Mouse (Mus musculus) embryonic facial prominence, embryonic 14.5 days (tissue): ENCODE results near the gene Olfr905. TPM values are rescaled to one million over a fixed set of nuclear protein-coding genes. Genes with fewer than 3 reads are reported as not detected.

Experiments
- ATAC-seq: fragments of 200-750 bp; cut with Nextera tagmentation; 2 replicates; pipeline ENCODE4 v1.8.0; 2017; ENCODE audit warnings: low read depth, moderate number of reproducible peaks, moderate TSS enrichment
- DNase-seq: peaks from one replicate; pipeline ENCODE4 v3.0.0-alpha.2; 2015; ENCODE audit warnings: low spot score
- H3K27ac ChIP-seq: fragments of 300-500 bp; sonication (generic); replicated peaks from 2 replicates; pipeline ENCODE4 v1.5.1; 2014; ENCODE audit warnings: low read depth, mild to moderate bottlenecking, low read length, moderate library complexity
- H3K27me3 ChIP-seq: fragments of 300-500 bp; sonication (generic); replicated peaks from 2 replicates; pipeline ENCODE4 v1.6.1; 2014; ENCODE audit warnings: low read length; ENCODE audit not compliant: control insufficient read depth, insufficient read depth
- H3K36me3 ChIP-seq: fragments of 300-500 bp; sonication (generic); 2 replicates; pipeline ENCODE4 v1.6.1; 2014; ENCODE audit warnings: low read length, mixed read lengths; ENCODE audit not compliant: control insufficient read depth, insufficient read depth
- H3K4me1 ChIP-seq: fragments of 300-500 bp; sonication (generic); 2 replicates; pipeline ENCODE4 v1.6.1; 2014; ENCODE audit warnings: antibody characterized with exemption, low read length; ENCODE audit not compliant: control insufficient read depth, insufficient read depth
- H3K4me2 ChIP-seq: fragments of 300-500 bp; sonication (generic); 2 replicates; pipeline ENCODE4 v1.6.1; 2014; ENCODE audit warnings: low read depth, mild to moderate bottlenecking, low read length, moderate library complexity, mixed read lengths
- H3K4me3 ChIP-seq: fragments of 300-500 bp; sonication (generic); 2 replicates; pipeline ENCODE4 v1.5.1; 2014; ENCODE audit warnings: low read depth, mild to moderate bottlenecking, low read length
- H3K9ac ChIP-seq: fragments of 300-500 bp; sonication (generic); 2 replicates; pipeline ENCODE4 v1.6.1; 2014; ENCODE audit warnings: low read depth, mild to moderate bottlenecking, low read length, moderate library complexity, mixed read lengths
- H3K9me3 ChIP-seq: fragments of 300-500 bp; sonication (generic); 2 replicates; pipeline ENCODE4 v1.6.1; 2016; ENCODE audit warnings: low read length; ENCODE audit not compliant: control insufficient read depth
- WGBS: fragments of 180-500 bp; shearing (Covaris S2); extraction: QIAGEN DNeasy Blood & Tissue Kit; methylation state at CpG from one replicate; pipeline ENCODE4 v1.1.7; 2014; 5-methylcytosine and 5-hydroxymethylcytosine counted together
- polyA plus RNA-seq: library from polyadenylated mRNA; unstranded; fragments of >200 nt; fragmentation: Nextera tagmentation; extraction: Ambion mirVana; gene quantifications from 2 replicates; pipeline ENCODE4 v1.2.1, GENCODE M21; 2014

Olfr905 gene
- polyA plus RNA-seq, 1 experiment from 2014 or later: 0.13 TPM

DNA sequence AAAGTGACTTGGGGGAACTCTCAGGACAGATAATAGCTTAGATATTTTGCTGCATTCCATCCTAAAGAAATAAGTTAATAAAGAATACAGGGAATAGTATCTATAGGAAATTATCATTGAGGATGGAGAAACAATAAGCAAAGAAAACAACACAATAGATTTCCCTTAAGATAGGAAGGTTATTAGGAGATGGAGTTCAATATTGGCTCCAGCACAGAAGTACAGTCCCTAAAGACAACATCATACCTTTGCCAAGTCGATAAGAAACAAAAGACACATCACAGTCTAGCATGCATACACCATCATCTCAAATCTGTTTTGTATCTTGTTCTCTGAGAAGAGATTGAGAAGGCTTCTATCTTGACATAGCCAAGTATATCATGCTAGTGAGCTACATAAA, 50.4 kb downstream of the Olfr905 start, which contains the start of gene Olfr911-ps1:
Gene Olfr911-ps1, plus strand, starts transcription at position 301 of the 400 bp plus-strand sequence.
- Histone ChIP-seq H3K9me3 (no peaks in the 10 kb centered on the region), H3K36me3 (no peaks in the 10 kb centered on the region), H3K4me3 (no peak within 1 kb of the TSS), H3K4me1 (no peaks in the 10 kb centered on the region), H3K9ac (no peak within 1 kb of the TSS), H3K4me2 (no peak within 1 kb of the TSS), H3K27ac (no peak within 1 kb of the TSS), H3K27me3 (no peaks in the 10 kb centered on the region)
- WGBS: 59% methylated on average over 1 of the region's 1 CpGs
- DNase-seq (no peak), ATAC-seq (no peak)

Other genes starting within 250 kb of the Olfr905 start
- gene Olfr143, start 218.3 kb upstream of the Olfr905 start, polyA plus RNA-seq: not detected in 2 replicates
- not detected in 2 replicates for gene Olfr895, start 203.3 kb upstream of the Olfr905 start, polyA plus RNA-seq
- gene Olfr896-ps1, start 180.0 kb upstream of the Olfr905 start, polyA plus RNA-seq: not detected in 2 replicates
- 0.07 TPM in 1 of 2 replicates, not detected in the other for gene Olfr25, start 142.0 kb upstream of the Olfr905 start, polyA plus RNA-seq
- not detected in 2 replicates for gene Olfr898, start 122.7 kb upstream of the Olfr905 start, polyA plus RNA-seq
- gene Olfr250, start 104.2 kb upstream of the Olfr905 start, polyA plus RNA-seq: 0.06 TPM in 1 of 2 replicates, not detected in the other
- not detected in 2 replicates for gene Olfr251, start 94.0 kb upstream of the Olfr905 start, polyA plus RNA-seq
- gene Olfr147, start 69.4 kb upstream of the Olfr905 start, polyA plus RNA-seq: not detected in 2 replicates
- gene Olfr901, start 41.7 kb upstream of the Olfr905 start, polyA plus RNA-seq: not detected in 2 replicates
- gene Olfr902, start 23.5 kb upstream of the Olfr905 start, polyA plus RNA-seq: not detected in 2 replicates
- 0.06 TPM in 1 of 2 replicates, not detected in the other for gene Olfr904, start 8.0 kb upstream of the Olfr905 start, polyA plus RNA-seq
- not detected in 2 replicates for gene Olfr906, start 16.0 kb downstream of the Olfr905 start, polyA plus RNA-seq
- gene Olfr907, start 24.7 kb downstream of the Olfr905 start, polyA plus RNA-seq: not detected in 2 replicates
- gene Olfr911-ps1, start 50.5 kb downstream of the Olfr905 start, polyA plus RNA-seq: not detected in 2 replicates
- 0.08 TPM in 1 of 2 replicates, not detected in the other for gene Olfr910, start 66.7 kb downstream of the Olfr905 start, polyA plus RNA-seq
- 0.04 TPM in 1 of 2 replicates, not detected in the other for gene Olfr912, start 109.1 kb downstream of the Olfr905 start, polyA plus RNA-seq
- not detected in 2 replicates for gene Olfr913, start 121.7 kb downstream of the Olfr905 start, polyA plus RNA-seq
- gene Olfr914, start 134.0 kb downstream of the Olfr905 start, polyA plus RNA-seq: not detected in 2 replicates
- not detected in 2 replicates for gene Olfr916, start 188.8 kb downstream of the Olfr905 start, polyA plus RNA-seq
- not detected in 2 replicates for gene Olfr917, start 194.7 kb downstream of the Olfr905 start, polyA plus RNA-seq
- not detected in 2 replicates for gene Olfr918, start 203.5 kb downstream of the Olfr905 start, polyA plus RNA-seq
- gene Olfr919, start 232.6 kb downstream of the Olfr905 start, polyA plus RNA-seq: not detected in 2 replicates
- 31.1 and 33.5 TPM in 2 replicates for gene Vwa5a, start 247.2 kb downstream of the Olfr905 start, polyA plus RNA-seq